Mouse (Mus musculus) midbrain, postnatal 0 days (tissue): ENCODE results near the gene Tspan18. TPM values are rescaled to one million over a fixed set of nuclear protein-coding genes. Genes with fewer than 3 reads are reported as not detected.

Experiments
- ATAC-seq: fragments of 200-750 bp; cut with Nextera tagmentation; 2 replicates; pipeline ENCODE4 v1.8.0; 2017; ENCODE audit warnings: moderate number of reproducible peaks, mild to moderate bottlenecking, moderate TSS enrichment, moderate library complexity; ENCODE audit not compliant: low FRiP score
- DNase-seq: peaks from one replicate; pipeline ENCODE4 v3.0.0-alpha.2; 2015; ENCODE audit warnings: low spot score
- H3K27ac ChIP-seq: fragments of 300-500 bp; sonication (generic); 2 replicates; pipeline ENCODE4 v1.5.1; 2014; ENCODE audit warnings: low read depth, mild to moderate bottlenecking, low read length, mixed read lengths
- H3K27me3 ChIP-seq: fragments of 300-500 bp; sonication (generic); 2 replicates; pipeline ENCODE4 v1.6.1; 2014; ENCODE audit warnings: low read length, control low read depth, mixed read lengths; ENCODE audit not compliant: insufficient read depth
- H3K36me3 ChIP-seq: fragments of 300-500 bp; sonication (generic); 2 replicates; pipeline ENCODE4 v1.6.1; 2014; ENCODE audit warnings: low read length, control low read depth, mixed read lengths; ENCODE audit not compliant: insufficient read depth
- H3K4me1 ChIP-seq: fragments of 300-500 bp; sonication (generic); 2 replicates; pipeline ENCODE4 v1.6.1; 2014; ENCODE audit warnings: mild to moderate bottlenecking, control low read depth, antibody characterized with exemption, low read length, mixed read lengths; ENCODE audit not compliant: insufficient read depth
- H3K4me2 ChIP-seq: fragments of 300-500 bp; sonication (generic); 2 replicates; pipeline ENCODE4 v1.6.1; 2014; ENCODE audit warnings: low read depth, mild to moderate bottlenecking, low read length, mixed read lengths; ENCODE audit not compliant: poor library complexity, severe bottlenecking
- H3K4me3 ChIP-seq: fragments of 300-500 bp; sonication (generic); 2 replicates; pipeline ENCODE4 v1.5.1; 2014; ENCODE audit warnings: low read depth, mild to moderate bottlenecking, low read length, moderate library complexity
- H3K9ac ChIP-seq: fragments of 300-500 bp; sonication (generic); replicated peaks from 2 replicates; pipeline ENCODE4 v1.6.1; 2014; ENCODE audit warnings: mild to moderate bottlenecking, low read length, moderate library complexity, mixed read lengths; ENCODE audit not compliant: poor library complexity, severe bottlenecking
- H3K9me3 ChIP-seq: fragments of 300-500 bp; sonication (generic); 2 replicates; pipeline ENCODE4 v1.6.1; 2016; ENCODE audit warnings: low read length, control low read depth
- CTCF ChIP-seq: IDR thresholded peaks from 2 replicates; pipeline ENCODE4 v1.5.1; 2016; ENCODE audit warnings: antibody characterized with exemption, mild to moderate bottlenecking
- WGBS: fragments of 180-500 bp; shearing (Covaris S2); extraction: QIAGEN DNeasy Blood & Tissue Kit; methylation state at CpG from one replicate; pipeline ENCODE4 v1.1.7; 2014; 5-methylcytosine and 5-hydroxymethylcytosine counted together
- polyA plus RNA-seq: library from polyadenylated mRNA; unstranded; fragments of >200 nt; fragmentation: Nextera tagmentation; extraction: Ambion mirVana; gene quantifications from 2 replicates; pipeline ENCODE4 v1.2.1, GENCODE M21; 2015
- total RNA-seq: library from RNA; depleted of rRNA; stranded (reverse); fragments of >200 nt; gene quantifications from 2 replicates; pipeline ENCODE4 v1.2.3, GENCODE M21; 2014

The Tspan18 gene
- total and polyA plus RNA-seq, 2 experiments from 2014 or later, result 16.5 to 19.8 TPM

DNA sequence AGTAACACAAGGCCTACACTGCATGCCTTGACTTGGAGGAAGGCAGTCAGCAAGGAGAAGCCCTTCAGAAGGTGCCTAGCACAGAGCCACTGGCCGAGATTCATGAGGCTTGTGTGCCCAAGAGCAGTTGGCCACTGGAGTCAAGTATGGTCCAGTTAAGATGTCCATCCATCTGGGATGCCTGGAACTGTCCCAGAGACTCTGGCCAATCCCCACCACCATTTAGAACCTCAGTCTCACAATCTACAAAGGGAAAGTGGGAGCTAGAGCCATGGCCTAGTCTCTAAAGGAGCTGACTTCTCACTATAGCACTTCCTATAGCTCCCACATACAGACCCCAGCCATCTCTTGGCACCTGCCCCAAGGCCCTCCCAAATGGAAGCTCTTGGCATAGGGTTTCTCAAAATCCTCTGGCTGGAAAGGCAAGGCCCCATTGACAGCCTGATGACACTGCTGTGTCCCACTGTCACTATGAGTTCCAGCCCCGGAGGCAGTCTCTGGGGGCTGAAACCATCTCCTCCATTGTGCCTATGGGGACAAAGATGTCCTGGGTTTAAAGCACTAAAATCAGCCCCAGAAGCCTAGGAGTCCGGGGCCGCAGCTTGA is 158.0 kb downstream of the Tspan18 start:
- no peaks in the 10 kb centered on the region; the same call in 1 of the 2 replicates for H3K27me3 ChIP-seq
- H3K4me1 ChIP-seq, result peaks cover 19% of the 10 kb centered on the region; the same call in 1 of the 2 replicates
- H3K4me3 ChIP-seq, result no peak overlapping the region
- DNase-seq (peak; percentile 49), ATAC-seq (no peak)
- H3K9me3 ChIP-seq, result no peaks in the 10 kb centered on the region
- 28% methylated on average over 4 of the region's 4 CpGs for WGBS
- H3K27ac ChIP-seq, result peak overlapping the region; percentile 38; the same call in 1 of the 2 replicates
- TF ChIP-seq CTCF, result no peak
- no peaks in the 10 kb centered on the region for H3K36me3 ChIP-seq
- H3K9ac ChIP-seq, result no peak overlapping the region
- no peak overlapping the region for H3K4me2 ChIP-seq

DNA sequence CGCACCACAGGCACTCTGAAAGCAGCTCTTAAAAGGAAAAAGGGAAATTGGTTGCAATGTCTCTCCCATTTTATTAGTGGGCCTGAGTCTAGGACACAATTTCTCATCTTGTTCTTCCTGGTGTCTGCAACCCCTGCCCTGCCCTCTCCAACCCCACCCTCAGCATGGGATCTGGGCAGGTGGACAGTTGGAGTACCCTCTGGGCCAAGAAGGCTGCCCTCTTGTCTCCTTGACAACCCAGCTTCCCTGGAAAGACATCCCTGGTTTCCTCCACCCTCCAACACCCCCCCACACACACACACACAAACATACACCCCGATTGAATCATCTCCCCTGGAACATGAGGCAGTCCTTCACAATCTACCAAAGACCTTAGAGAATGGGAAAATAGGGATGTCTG is 158.6 kb downstream of the Tspan18 start:
- TF ChIP-seq CTCF, result no peak
- H3K9ac ChIP-seq, result no peak overlapping the region
- H3K27me3 ChIP-seq, result no peaks in the 10 kb centered on the region; the same call in 1 of the 2 replicates
- H3K4me1 ChIP-seq, result peaks cover 19% of the 10 kb centered on the region; the same call in 1 of the 2 replicates
- no peaks in the 10 kb centered on the region for H3K36me3 ChIP-seq
- ATAC-seq (no peak), DNase-seq (no peak)
- no peaks in the 10 kb centered on the region for H3K9me3 ChIP-seq
- H3K27ac ChIP-seq, result no peak overlapping the region
- WGBS, result 47% methylated on average over 2 of the region's 2 CpGs
- H3K4me3 ChIP-seq, result no peak overlapping the region
- H3K4me2 ChIP-seq, result no peak overlapping the region

GRCm38 (mm10) chr2:93175278-93175677 is 159.0 kb downstream of the Tspan18 start:
- Histone ChIP-seq H3K9ac (no peak overlapping the region), H3K4me2 (no peak overlapping the region), H3K4me1 (peaks cover 16% of the 10 kb centered on the region; the same call in 1 of the 2 replicates), H3K36me3 (no peaks in the 10 kb centered on the region), H3K9me3 (no peaks in the 10 kb centered on the region), H3K27me3 (no peaks in the 10 kb centered on the region; the same call in 1 of the 2 replicates), H3K4me3 (no peak overlapping the region), H3K27ac (no peak overlapping the region)
- no peak for DNase-seq
- TF ChIP-seq CTCF, result no peak
- ATAC-seq, result no peak
- WGBS, result 20% methylated on average over 5 of the region's 5 CpGs

- Histone ChIP-seq H3K4me3 (no peak overlapping the region), H3K27ac (no peak overlapping the region), H3K9me3 (no peaks in the 10 kb centered on the region), H3K36me3 (no peaks in the 10 kb centered on the region), H3K27me3 (no peaks in the 10 kb centered on the region), H3K4me2 (no peak overlapping the region), H3K9ac (no peak overlapping the region), H3K4me1 (0 out of 2 replicates have a peak, but pooled peaks cover 7% of the 10 kb centered on the region)
- WGBS, result 18% methylated on average over 5 of the region's 5 CpGs
- no peak for TF ChIP-seq CTCF
- no peak for ATAC-seq
- no peak for DNase-seq
Observed at GRCm38 (mm10) chr2:93174159-93174558, 160.1 kb downstream of the Tspan18 start.

DNA sequence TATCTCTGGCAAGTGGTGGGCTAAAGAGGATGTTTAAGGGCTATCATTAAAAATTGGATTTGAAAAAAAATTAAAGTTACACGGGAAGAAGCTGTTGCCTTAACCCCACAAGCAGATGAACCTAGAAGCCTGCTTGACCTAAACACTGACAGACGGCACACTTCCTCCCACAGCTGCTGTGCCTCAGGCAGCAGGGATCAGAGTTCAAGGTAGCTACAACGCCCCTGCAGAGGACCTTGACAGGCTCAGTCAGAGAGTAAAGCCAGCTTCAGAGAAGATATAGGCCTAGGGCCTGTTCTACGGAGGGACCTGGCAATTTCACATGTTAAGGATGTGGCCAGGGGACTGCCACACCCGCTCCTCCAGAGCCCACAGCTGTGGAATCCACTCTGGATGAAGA is 161.8 kb downstream of the Tspan18 start:
- TF ChIP-seq CTCF, result no peak
- DNase-seq (no peak), ATAC-seq (no peak)
- Histone ChIP-seq H3K27ac (no peak overlapping the region), H3K27me3 (no peaks in the 10 kb centered on the region), H3K4me1 (0 out of 2 replicates have a peak, but pooled peaks cover 7% of the 10 kb centered on the region), H3K9me3 (no peaks in the 10 kb centered on the region), H3K4me2 (no peak overlapping the region), H3K4me3 (no peak overlapping the region), H3K36me3 (no peaks in the 10 kb centered on the region), H3K9ac (no peak overlapping the region)
- whole genome bisulfite sequencing, result 59% methylated on average over 5 of the region's 5 CpGs

DNA sequence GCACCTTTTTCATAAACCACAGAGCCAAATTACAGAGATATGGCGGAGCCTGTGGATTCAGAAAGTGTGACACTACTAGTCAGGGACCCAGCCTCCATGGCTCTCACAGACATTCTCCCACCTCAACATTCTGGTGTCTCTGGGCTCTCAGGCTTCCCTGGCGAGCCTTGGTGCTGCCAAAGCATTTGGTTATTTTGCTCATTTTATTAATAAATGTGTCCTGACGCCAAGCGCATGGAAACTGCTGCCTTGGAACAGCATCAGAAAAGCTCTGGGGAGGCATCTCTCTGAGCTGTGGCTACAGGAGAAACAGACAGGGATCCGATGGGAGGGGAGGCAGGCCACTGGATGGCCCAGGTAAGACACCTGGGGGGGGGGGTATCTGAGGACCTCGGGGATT is 162.4 kb downstream of the Tspan18 start:
- Histone ChIP-seq H3K9ac (no peak overlapping the region), H3K27ac (no peak overlapping the region), H3K4me2 (no peak overlapping the region), H3K36me3 (no peaks in the 10 kb centered on the region), H3K4me1 (0 out of 2 replicates have a peak, but pooled peaks cover 5% of the 10 kb centered on the region), H3K4me3 (no peak overlapping the region), H3K27me3 (no peaks in the 10 kb centered on the region), H3K9me3 (no peaks in the 10 kb centered on the region)
- ATAC-seq, result no peak
- no peak for TF ChIP-seq CTCF
- 80% methylated on average over 6 of the region's 6 CpGs for WGBS
- DNase-seq, result no peak
